Mouse (Mus musculus) CH12.LX (cell line): ENCODE measurements at regions not wholly inside any gene's neighbourhood (a gene's known extent, or its start where the extent isn't known, plus 50 kb on each side); places are given as distances from the start of the nearest gene placed in this dataset.

Source experiments
- DNase-seq: peaks from one replicate; pipeline ENCODE4 v3.0.0-alpha.2; 2013; ENCODE audit errors: extremely low read depth
- H3K27ac ChIP-seq: 2 replicates; pipeline ENCODE4 v1.5.1; 2012; ENCODE audit warnings: low read depth, mild to moderate bottlenecking, control low read depth, moderate library complexity; ENCODE audit not compliant: insufficient read depth
- H3K27me3 ChIP-seq: replicated peaks from 2 replicates; pipeline ENCODE3; 2012; ENCODE audit warnings: inconsistent platforms
- H3K36me3 ChIP-seq, 2 experiments: replicated peaks in 1 of 2; 2 replicates each; pipeline versions ENCODE3 to v1.6.1; 2012; ENCODE audit warnings: inconsistent platforms in 1 of 2, low read length in 1 of 2, mild to moderate bottlenecking in 1 of 2, mixed read lengths in 1 of 2, moderate library complexity in 1 of 2; ENCODE audit not compliant: control insufficient read depth in 1 of 2, insufficient read depth in 1 of 2
- H3K4me1 ChIP-seq, 2 experiments: 2 replicates each; pipeline ENCODE4 v1.6.1; 2012; ENCODE audit warnings: inconsistent platforms in 1 of 2, moderate library complexity in 1 of 2; ENCODE audit not compliant: insufficient read depth in 2 of 2, control insufficient read depth in 1 of 2
- H3K4me2 ChIP-seq: 2 replicates; pipeline ENCODE4 v1.6.1; 2012; ENCODE audit warnings: low read depth, mild to moderate bottlenecking, control low read depth; ENCODE audit not compliant: poor library complexity, insufficient read depth, severe bottlenecking
- H3K4me3 ChIP-seq, 3 experiments: fragments of 150-350 bp in 1 of 3; sonication (generic) in 1 of 3; replicated peaks in 1 of 3; 2 replicates each; pipeline versions ENCODE3 to v1.5.1; 2011 to 2012; ENCODE audit warnings: low read depth in 2 of 3, low read length in 2 of 3, mild to moderate bottlenecking in 2 of 3, moderate library complexity in 2 of 3, control low read depth in 1 of 3, improper control_type of control experiment in 1 of 3, inconsistent platforms in 1 of 3, mixed read lengths in 1 of 3; ENCODE audit not compliant: poor library complexity in 1 of 3
- H3K79me2 ChIP-seq: replicated peaks from 2 replicates; pipeline ENCODE4 v1.6.1; 2012; ENCODE audit warnings: mild to moderate bottlenecking, moderate library complexity; ENCODE audit not compliant: control insufficient read depth, poor library complexity, insufficient read depth, severe bottlenecking; ENCODE audit errors: extremely low read depth
- H3K9ac ChIP-seq: 2 replicates; pipeline ENCODE4 v1.6.1; 2012; ENCODE audit warnings: low read depth, mild to moderate bottlenecking, control low read depth, moderate library complexity; ENCODE audit not compliant: insufficient read depth
- H3K9me3 ChIP-seq: replicated peaks from 2 replicates; pipeline ENCODE3; 2012; ENCODE audit warnings: low read length, inconsistent platforms, mixed read lengths
- CHD2 ChIP-seq: IDR thresholded peaks from 2 replicates; pipeline ENCODE4 v1.6.1; 2011; ENCODE audit warnings: low read length, improper control_type of control experiment
- E2F4 ChIP-seq: IDR thresholded peaks from 2 replicates; pipeline ENCODE4 v1.6.1; 2011; ENCODE audit warnings: low read depth, low read length, improper control_type of control experiment; ENCODE audit not compliant: insufficient replicate concordance
- GABPA ChIP-seq: IDR thresholded peaks from 2 replicates; pipeline ENCODE4 v1.6.1; 2012; ENCODE audit warnings: low read depth, low read length, improper control_type of control experiment, inconsistent platforms; ENCODE audit not compliant: insufficient replicate concordance
- HCFC1 ChIP-seq: IDR thresholded peaks from 2 replicates; pipeline ENCODE4 v1.6.1; 2012; ENCODE audit warnings: low read depth, mild to moderate bottlenecking, inconsistent platforms, low read length, improper control_type of control experiment
- IRF4 ChIP-seq: IDR thresholded peaks from 2 replicates; pipeline ENCODE4 v1.6.1; 2014; ENCODE audit warnings: low read depth, mild to moderate bottlenecking, inconsistent platforms, low read length, improper control_type of control experiment
- MAX ChIP-seq: IDR thresholded peaks from 2 replicates; pipeline ENCODE4 v1.6.1; 2011; ENCODE audit warnings: low read length, improper control_type of control experiment
- MAZ ChIP-seq: IDR thresholded peaks from 2 replicates; pipeline ENCODE4 v1.6.1; 2012; ENCODE audit warnings: low read depth, mild to moderate bottlenecking, inconsistent platforms, low read length, improper control_type of control experiment, moderate library complexity
- MXI1 ChIP-seq: IDR thresholded peaks from 2 replicates; pipeline ENCODE4 v1.6.1; 2011; ENCODE audit warnings: mild to moderate bottlenecking, low read depth, low read length, improper control_type of control experiment
- MYC ChIP-seq: IDR thresholded peaks from 2 replicates; pipeline ENCODE4 v1.6.1; 2011; ENCODE audit warnings: low read depth, mild to moderate bottlenecking, improper control_type of control experiment, low read length
- NELFE ChIP-seq: IDR thresholded peaks from 2 replicates; pipeline ENCODE4 v1.6.1; 2011; ENCODE audit warnings: low read depth, low read length, improper control_type of control experiment
- NRF1 ChIP-seq: IDR thresholded peaks from 2 replicates; pipeline ENCODE4 v1.6.1; 2014; ENCODE audit warnings: low read depth, mild to moderate bottlenecking, inconsistent platforms, low read length, improper control_type of control experiment, moderate library complexity
- POLR2A ChIP-seq: IDR thresholded peaks from 2 replicates; pipeline ENCODE4 v1.6.1; 2011; ENCODE audit warnings: low read depth, mild to moderate bottlenecking, improper control_type of control experiment, low read length
- POLR2AphosphoS2 ChIP-seq: IDR thresholded peaks from 2 replicates; pipeline ENCODE4 v1.6.1; 2011; ENCODE audit warnings: low read depth, low read length, improper control_type of control experiment
- RAD21 ChIP-seq: IDR thresholded peaks from 2 replicates; pipeline ENCODE4 v1.6.1; 2011; ENCODE audit warnings: low read depth, mild to moderate bottlenecking, low read length, improper control_type of control experiment, moderate library complexity
- SIN3A ChIP-seq: IDR thresholded peaks from 2 replicates; pipeline ENCODE4 v1.6.1; 2012; ENCODE audit warnings: low read length, improper control_type of control experiment, inconsistent platforms
- SMC3 ChIP-seq: IDR thresholded peaks from 2 replicates; pipeline ENCODE4 v1.6.1; 2011; ENCODE audit warnings: low read depth, low read length, improper control_type of control experiment
- TBP ChIP-seq: conservative IDR thresholded peaks from 2 replicates; pipeline ENCODE4 v1.6.1; 2011; ENCODE audit warnings: low read depth, low read length, improper control_type of control experiment
- TCF12 ChIP-seq: IDR thresholded peaks from 2 replicates; pipeline ENCODE4 v1.6.1; 2014; ENCODE audit warnings: low read depth, mild to moderate bottlenecking, inconsistent platforms, low read length, improper control_type of control experiment
- UBTF ChIP-seq: IDR thresholded peaks from 2 replicates; pipeline ENCODE4 v1.6.1; 2012; ENCODE audit warnings: low read depth, mild to moderate bottlenecking, inconsistent platforms, low read length, improper control_type of control experiment, moderate library complexity
- ZC3H11A ChIP-seq: IDR thresholded peaks from 2 replicates; pipeline ENCODE4 v1.6.1; 2012; ENCODE audit warnings: low read depth, mild to moderate bottlenecking, inconsistent platforms, low read length, improper control_type of control experiment
- dilution Hi-C: fragments of 300-500 bp; cut with MboI; formaldehyde crosslinking; loops from 2 replicates; pipeline ENCODE4 v1.14.3; 2020; ENCODE audit warnings: low sequenced_read_pairs; ENCODE audit not compliant: extremely low pct_unique_long_range_greater_than_20kb, extremely low pct_ligation_motif_present
- in situ Hi-C: fragments of 300-500 bp; cut with MboI; formaldehyde crosslinking; loops from 3 replicates; pipeline ENCODE4 v1.14.3; 2019; ENCODE audit warnings: low sequenced_read_pairs, low pct_ligation_motif_present, low pct_unique_long_range_greater_than_20kb, mixed read lengths

DNA sequence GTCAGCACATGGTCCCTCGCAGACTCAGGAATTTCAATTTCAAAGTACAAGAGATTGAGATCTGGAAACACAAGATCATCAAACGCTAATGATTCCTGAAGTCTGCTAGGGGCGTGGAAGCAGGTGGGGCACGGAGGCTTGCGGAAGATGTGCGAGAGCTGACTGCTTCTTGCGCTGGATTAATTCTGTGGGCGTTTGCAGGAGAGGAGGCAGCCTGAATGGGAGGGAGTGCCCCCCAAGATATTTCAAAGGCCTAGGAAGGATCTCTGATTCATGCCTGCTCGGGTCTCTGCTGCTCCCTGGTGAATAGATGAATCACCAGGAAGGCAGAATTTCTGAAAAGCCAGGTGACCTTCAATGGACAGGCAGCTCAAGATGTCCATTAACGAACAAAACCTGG lies 442.1 kb downstream of the Tmem114 start:
- Histone ChIP-seq H3K4me1 (no peaks in the 10 kb centered on the region), H3K36me3 (no peaks in the 10 kb centered on the region), H3K9ac (no peak overlapping the region), H3K4me2 (no peak overlapping the region), H3K79me2 (no peaks in the 10 kb centered on the region), H3K9me3 (peaks cover 55% of the 10 kb centered on the region), H3K27ac (no peak overlapping the region), H3K4me3 (no peak overlapping the region), H3K27me3 (no peaks in the 10 kb centered on the region)
- no peak for DNase-seq
- dilution Hi-C loops = no loop called here
- in situ Hi-C loops = no loop called here
- TF ChIP-seq ZC3H11A (no peak), TBP (no peak), MXI1 (no peak), POLR2A (no peak), SMC3 (no peak), RAD21 (no peak), MAZ (no peak), TCF12 (no peak), MYC (no peak), UBTF (no peak), E2F4 (no peak), SIN3A (no peak), IRF4 (no peak), HCFC1 (no peak), GABPA (no peak), NELFE (no peak), CHD2 (no peak), NRF1 (no peak), POLR2AphosphoS2 (no peak), MAX (no peak)

DNA sequence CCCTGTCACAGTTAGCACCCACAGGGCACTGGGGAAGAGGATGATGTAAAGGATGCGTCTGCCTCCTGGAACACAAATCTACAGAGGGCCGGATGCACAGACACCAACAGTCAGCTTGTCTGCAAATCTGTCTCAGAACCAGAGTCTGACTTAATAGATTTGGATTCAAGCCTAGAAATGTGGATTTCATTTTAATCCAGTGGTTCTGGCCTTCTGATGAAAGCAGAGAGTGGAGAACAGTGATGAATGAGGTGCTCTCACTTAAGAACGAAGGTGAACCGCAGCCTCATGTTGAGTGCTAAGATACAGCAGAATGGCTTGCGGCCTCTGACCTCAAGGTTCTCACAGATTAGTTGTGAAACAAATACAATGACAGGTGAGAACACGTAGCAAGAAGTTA lies 446.5 kb downstream of the Tmem114 start:
- no peak for DNase-seq
- Histone ChIP-seq H3K27me3 (no peaks in the 10 kb centered on the region), H3K4me2 (no peak overlapping the region), H3K79me2 (no peaks in the 10 kb centered on the region), H3K4me1 (no peaks in the 10 kb centered on the region), H3K4me3 (no peak overlapping the region), H3K9ac (no peak overlapping the region), H3K9me3 (peaks cover 63% of the 10 kb centered on the region), H3K27ac (no peak overlapping the region), H3K36me3 (no peaks in the 10 kb centered on the region)
- TF ChIP-seq NELFE = no peak
- in situ Hi-C loops (no loop called here), dilution Hi-C loops (no loop called here)
